Mouse (Mus musculus) layer of hippocampus, postnatal 25 days (tissue): ENCODE results near the gene Sp3. TPM values are rescaled to one million over a fixed set of nuclear protein-coding genes. Genes with fewer than 3 reads are reported as not detected.
"Not testable (repeated sequence)": the region's sequence is repeated elsewhere in the genome, so short reads cannot be mapped to it uniquely, and the experiment has no call there.

ENCODE experiments used
- DNase-seq, 2 experiments: peaks; one replicate each; pipeline ENCODE4 v3.0.0; 2022; ENCODE audit warnings: mixed read lengths in 2 of 2, low spot score in 1 of 2; ENCODE audit errors: extremely low spot score in 1 of 2
- total RNA-seq, 2 experiments: library from RNA; stranded (reverse); gene quantifications; 2 replicates each; pipeline ENCODE4 v1.2.3; 2021

Gene Sp3
- total RNA-seq, 2 experiments from 2014 or later = 59.5 to 62.5 TPM

- DNase-seq = no peak
Observed at GRCm38 (mm10) chr2:72994165-72994564, 13.9 kb upstream of the Sp3 start.

- no peak for DNase-seq
Observed at GRCm38 (mm10) chr2:72992497-72992896, 12.3 kb upstream of the Sp3 start.

- DNase-seq = not testable (repeated sequence)
Observed at GRCm38 (mm10) chr2:72988945-72989344, 8.7 kb upstream of the Sp3 start.

DNA sequence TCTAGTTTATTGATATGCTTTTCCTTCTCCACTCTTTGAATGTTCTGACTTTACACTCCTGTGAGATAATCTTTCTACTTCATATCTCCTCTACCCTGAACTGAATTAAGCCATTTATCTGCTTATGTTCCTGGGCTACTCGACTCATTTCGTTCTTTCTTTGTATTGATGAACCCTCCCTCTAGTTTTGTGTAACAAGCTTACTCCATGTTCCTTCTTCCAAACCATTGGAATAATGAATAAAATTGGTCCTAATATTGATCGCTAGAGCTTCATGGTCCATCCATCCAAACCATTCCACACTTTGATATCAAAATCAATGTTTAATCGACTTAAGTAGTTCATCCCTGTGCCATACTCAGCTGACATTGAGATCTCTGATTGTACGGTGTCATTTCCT is 6.4 kb upstream of the Sp3 start, which contains the start of gene Gm11084:
TSS of gene Gm11084 (minus strand) at position 101 of the 400 bp plus-strand sequence.
- DNase-seq = no peak

DNA sequence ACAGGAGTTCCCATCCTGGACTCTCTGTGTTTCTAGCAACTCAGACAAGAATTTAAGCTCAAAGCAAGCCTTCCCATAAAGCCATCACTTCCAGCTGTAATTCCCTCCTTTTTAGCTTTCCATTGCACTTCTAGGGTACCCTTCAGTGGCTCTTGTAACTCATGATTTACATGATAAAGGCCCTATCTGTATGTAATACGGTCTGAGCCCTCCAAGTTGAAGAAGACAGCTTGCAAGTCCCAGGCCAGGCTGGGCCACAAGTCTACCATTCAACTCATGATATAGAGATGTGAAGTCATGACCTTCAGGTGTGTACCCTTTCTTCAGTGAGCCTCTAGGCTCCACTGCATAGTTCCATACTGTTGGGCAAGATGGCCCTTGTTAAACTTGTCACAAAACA is 5.3 kb upstream of the Sp3 start:
- DNase-seq = no peak

DNA sequence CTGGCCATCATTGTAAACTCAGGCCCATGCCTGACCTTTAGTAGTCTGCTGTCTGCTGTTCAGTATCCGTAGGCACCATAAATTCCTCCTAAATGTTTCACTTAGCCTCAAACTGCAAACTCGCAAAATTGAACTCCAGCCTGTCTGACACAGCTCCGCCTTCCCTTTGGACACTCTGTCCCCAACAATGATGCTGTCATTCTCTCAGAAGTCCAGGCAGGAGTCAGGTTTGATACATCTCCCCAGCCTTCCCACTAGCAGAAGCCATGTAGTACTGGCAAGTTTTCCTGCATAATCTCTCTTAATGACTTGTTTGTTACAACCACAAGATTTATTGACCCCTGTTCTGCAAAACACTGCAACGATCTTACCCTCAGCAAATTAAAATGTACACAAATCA is 4.6 kb upstream of the Sp3 start:
- no peak for DNase-seq

GRCm38 (mm10) chr2:72983211-72983610 is 3.0 kb upstream of the Sp3 start:
- DNase-seq = no peak

- no peak for DNase-seq
Observed at GRCm38 (mm10) chr2:72982110-72982785, 2.0 kb upstream of the Sp3 start.

GRCm38 (mm10) chr2:72981441-72982109 is 1.3 kb upstream of the Sp3 start:
- no peak for DNase-seq

DNA sequence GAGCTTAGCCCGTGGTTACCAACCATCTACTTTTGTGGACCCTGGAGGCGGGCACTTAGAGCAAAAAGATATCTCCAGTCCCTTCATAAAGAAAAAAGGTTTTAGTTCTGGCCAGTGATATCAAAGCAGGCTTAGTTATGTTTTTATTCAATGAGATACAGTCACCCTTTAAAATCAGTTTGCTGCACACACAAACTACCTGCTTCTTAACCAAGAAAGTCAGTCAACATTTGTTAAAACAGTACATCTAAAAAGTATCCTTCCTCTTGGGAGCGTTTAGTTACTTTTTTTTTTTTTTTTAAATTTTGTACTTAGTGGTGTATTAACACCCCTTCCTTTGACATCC is 802 bp upstream of the Sp3 start:
- no peak for DNase-seq

- DNase-seq = peak; percentile 65 to 67
Observed at GRCm38 (mm10) chr2:72979659-72980071, 581 bp downstream of the Sp3 start.

- DNase-seq = peak; percentile 64 to 77
Observed at GRCm38 (mm10) chr2:72978901-72979658, 1.2 kb downstream of the Sp3 start.

DNA sequence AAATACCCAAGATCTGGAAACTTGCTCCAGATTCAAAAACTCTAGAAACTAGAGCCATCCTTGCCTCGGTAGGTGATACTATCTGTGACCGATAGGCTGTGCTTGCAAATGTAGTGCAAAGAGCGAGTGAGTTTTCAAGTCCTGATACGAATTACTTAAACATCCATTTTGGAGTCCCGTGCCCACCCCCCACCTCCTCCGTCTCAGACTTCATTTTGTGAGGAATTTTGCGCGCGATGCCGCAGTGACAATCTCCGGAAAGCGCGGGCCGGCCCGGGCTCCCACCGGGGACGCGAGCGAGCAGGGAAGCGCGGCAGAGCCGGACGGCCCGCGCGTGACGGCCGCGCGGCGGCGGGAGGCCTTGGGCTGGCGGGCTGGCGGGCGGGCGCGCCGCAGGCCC is 1.8 kb downstream of the Sp3 start:
- peak in 1 of 2 experiments; percentile 28 for DNase-seq

GRCm38 (mm10) chr2:72977272-72977671 is 3.0 kb downstream of the Sp3 start:
- DNase-seq = no peak

- DNase-seq = no peak
Observed at GRCm38 (mm10) chr2:72976036-72976435, 4.2 kb downstream of the Sp3 start.

- DNase-seq = no peak
Observed at GRCm38 (mm10) chr2:72970831-72971230, 9.4 kb downstream of the Sp3 start.

- DNase-seq = no peak
Observed at GRCm38 (mm10) chr2:72970302-72970701, 9.9 kb downstream of the Sp3 start.

- no peak for DNase-seq
Observed at GRCm38 (mm10) chr2:72968536-72968935, 11.7 kb downstream of the Sp3 start.

GRCm38 (mm10) chr2:72965450-72965849 is 14.8 kb downstream of the Sp3 start:
- DNase-seq = no peak

- DNase-seq = no peak
Observed at GRCm38 (mm10) chr2:72956415-72956814, 23.8 kb downstream of the Sp3 start.

- DNase-seq = no peak
Observed at GRCm38 (mm10) chr2:72952979-72953378, 27.3 kb downstream of the Sp3 start.
